Mouse (Mus musculus) ES-Bruce4 (cell line): ENCODE data around the gene Ldb3.

Source experiments
- CTCF ChIP-seq: IDR thresholded peaks from one replicate; pipeline ENCODE4 v1.8.1; 2011; ENCODE audit warnings: low read depth, low read length
- POLR2A ChIP-seq: IDR thresholded peaks from one replicate; pipeline ENCODE4 v1.8.1; 2011; ENCODE audit warnings: low read length; ENCODE audit not compliant: insufficient read depth

DNA sequence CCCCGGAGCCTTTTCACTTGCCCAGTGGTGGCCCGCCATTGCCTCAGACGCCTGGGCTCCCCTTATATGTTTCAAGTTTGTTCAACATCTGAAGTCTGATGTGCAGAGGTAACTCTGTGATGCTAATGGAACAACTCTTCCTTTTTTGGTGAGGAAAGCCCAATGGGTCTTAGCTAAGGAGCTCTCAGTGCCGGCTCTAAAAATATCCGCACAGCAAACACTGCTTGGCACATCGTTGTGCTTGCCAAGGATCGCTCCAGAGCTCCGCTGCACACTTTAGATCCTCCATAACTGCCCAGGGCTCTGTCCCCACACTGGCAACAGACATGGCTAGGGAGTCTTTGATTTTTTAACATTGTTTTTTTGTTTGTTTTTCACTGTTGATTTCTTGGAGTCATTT is 59.7 kb downstream of the Ldb3 start:
- no peak for TF ChIP-seq CTCF
- no peak for TF ChIP-seq POLR2A
